Mouse (Mus musculus): Measurements from ENCODE around the gene Naif1.
"Not testable (repeated sequence)": the region's sequence is repeated elsewhere in the genome, so short reads cannot be mapped to it uniquely, and the experiment has no call there.

Gene Naif1

GRCm38 (mm10) chr2:32455101-32455500, 4.8 kb downstream of the Naif1 start:
- DNase-seq (ENCODE audit: low spot score in 2 of 2): no peak

- no peak for DNase-seq (ENCODE audit: low spot score in 2 of 2)
Measured at GRCm38 (mm10) chr2:32458300-32458699, 8.0 kb downstream of the Naif1 start.

- DNase-seq (ENCODE audit: low spot score in 2 of 2): no peak
Measured at GRCm38 (mm10) chr2:32459657-32460056, 9.4 kb downstream of the Naif1 start.

- DNase-seq (ENCODE audit: low spot score in 2 of 2): no peak
Measured at GRCm38 (mm10) chr2:32463773-32464172, 13.5 kb downstream of the Naif1 start.

- no peak for DNase-seq (ENCODE audit: low spot score in 2 of 2)
Measured at GRCm38 (mm10) chr2:32464212-32464891, 14.1 kb downstream of the Naif1 start.

GRCm38 (mm10) chr2:32471001-32471680, 20.9 kb downstream of the Naif1 start:
- no peak for DNase-seq (ENCODE audit: low spot score in 2 of 2)

GRCm38 (mm10) chr2:32471681-32472061, 21.4 kb downstream of the Naif1 start:
- no peak for DNase-seq (ENCODE audit: low spot score in 2 of 2)

- not testable (repeated sequence) for DNase-seq (ENCODE audit: low spot score in 2 of 2)
Measured at GRCm38 (mm10) chr2:32475361-32475760, 25.1 kb downstream of the Naif1 start.

- no peak for DNase-seq (ENCODE audit: low spot score in 2 of 2)
Measured at GRCm38 (mm10) chr2:32482351-32482750, 32.1 kb downstream of the Naif1 start.

- no peak for DNase-seq (ENCODE audit: low spot score in 2 of 2)
Measured at GRCm38 (mm10) chr2:32483179-32483875, 33.1 kb downstream of the Naif1 start.

GRCm38 (mm10) chr2:32484933-32485332, 34.7 kb downstream of the Naif1 start:
- no peak for DNase-seq (ENCODE audit: low spot score in 2 of 2)

GRCm38 (mm10) chr2:32485751-32486150, 35.5 kb downstream of the Naif1 start:
- no peak for DNase-seq (ENCODE audit: low spot score in 2 of 2)

- DNase-seq (ENCODE audit: low spot score in 2 of 2): no peak
Measured at GRCm38 (mm10) chr2:32486155-32486554, 35.9 kb downstream of the Naif1 start.

- peak; percentile 90 to 96 for DNase-seq (ENCODE audit: low spot score in 2 of 2)
Measured at GRCm38 (mm10) chr2:32487124-32487623, 36.9 kb downstream of the Naif1 start.

GRCm38 (mm10) chr2:32488679-32489078, 38.4 kb downstream of the Naif1 start:
- DNase-seq (ENCODE audit: low spot score in 2 of 2): peak; percentile 70 to 87

- not testable (repeated sequence) for DNase-seq (ENCODE audit: low spot score in 2 of 2)
Measured at GRCm38 (mm10) chr2:32490730-32491129, 40.5 kb downstream of the Naif1 start.

- no peak for DNase-seq (ENCODE audit: low spot score in 2 of 2)
Measured at GRCm38 (mm10) chr2:32492661-32493060, 42.4 kb downstream of the Naif1 start.

- no peak for DNase-seq (ENCODE audit: low spot score in 2 of 2)
Measured at GRCm38 (mm10) chr2:32493301-32493701, 43.0 kb downstream of the Naif1 start.

GRCm38 (mm10) chr2:32494522-32494921, 44.3 kb downstream of the Naif1 start:
- DNase-seq (ENCODE audit: low spot score in 2 of 2): no peak

GRCm38 (mm10) chr2:32495185-32495726, 45.0 kb downstream of the Naif1 start:
- DNase-seq (ENCODE audit: low spot score in 2 of 2): no peak

- no peak for DNase-seq (ENCODE audit: low spot score in 2 of 2)
Measured at GRCm38 (mm10) chr2:32496190-32496589, 45.9 kb downstream of the Naif1 start.

- no peak for DNase-seq (ENCODE audit: low spot score in 2 of 2)
Measured at GRCm38 (mm10) chr2:32499365-32499764, 49.1 kb downstream of the Naif1 start.
